Mouse (Mus musculus) adrenal gland, postnatal 36 days (tissue): ENCODE results near the gene Lamtor3. TPM values are rescaled to one million over a fixed set of nuclear protein-coding genes. Genes with fewer than 3 reads are reported as not detected.
A peak's percentile ranks its signal among the peaks of the same experiment; 100 is the strongest.
"Not testable (repeated sequence)": the region's sequence is repeated elsewhere in the genome, so short reads cannot be mapped to it uniquely, and the experiment has no call there.

Experiments used
- DNase-seq, 2 experiments: peaks; one replicate each; pipeline ENCODE4 v3.0.0; 2021; ENCODE audit warnings: mixed read lengths in 1 of 2
- total RNA-seq, 2 experiments: library from RNA; stranded (reverse); gene quantifications; 2 replicates each; pipeline ENCODE4 v1.2.3; 2021

Gene Lamtor3
- total RNA-seq, 2 experiments from 2014 or later, result 74.6 to 80.6 TPM

DNA sequence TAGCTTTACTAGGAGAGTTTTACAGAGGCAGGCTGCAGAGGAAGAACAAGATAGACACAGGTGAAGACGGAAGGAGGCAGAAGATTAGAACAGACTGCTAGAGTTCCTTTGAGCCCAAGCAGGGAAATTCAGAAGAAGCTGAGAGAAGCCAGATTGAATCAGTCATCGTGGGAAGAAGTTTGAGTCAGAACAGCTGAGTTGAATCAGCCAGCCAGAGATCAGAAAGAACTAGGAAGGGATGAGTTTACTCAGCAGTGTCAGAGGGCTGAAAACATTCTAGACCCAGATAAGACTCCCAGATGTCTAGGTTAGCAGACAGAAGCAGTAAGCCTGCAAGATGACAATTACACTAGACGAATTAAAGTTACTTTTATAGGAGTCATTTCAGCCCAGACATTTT lies 15.7 kb downstream of the Lamtor3 start:
- no peak for DNase-seq

DNA sequence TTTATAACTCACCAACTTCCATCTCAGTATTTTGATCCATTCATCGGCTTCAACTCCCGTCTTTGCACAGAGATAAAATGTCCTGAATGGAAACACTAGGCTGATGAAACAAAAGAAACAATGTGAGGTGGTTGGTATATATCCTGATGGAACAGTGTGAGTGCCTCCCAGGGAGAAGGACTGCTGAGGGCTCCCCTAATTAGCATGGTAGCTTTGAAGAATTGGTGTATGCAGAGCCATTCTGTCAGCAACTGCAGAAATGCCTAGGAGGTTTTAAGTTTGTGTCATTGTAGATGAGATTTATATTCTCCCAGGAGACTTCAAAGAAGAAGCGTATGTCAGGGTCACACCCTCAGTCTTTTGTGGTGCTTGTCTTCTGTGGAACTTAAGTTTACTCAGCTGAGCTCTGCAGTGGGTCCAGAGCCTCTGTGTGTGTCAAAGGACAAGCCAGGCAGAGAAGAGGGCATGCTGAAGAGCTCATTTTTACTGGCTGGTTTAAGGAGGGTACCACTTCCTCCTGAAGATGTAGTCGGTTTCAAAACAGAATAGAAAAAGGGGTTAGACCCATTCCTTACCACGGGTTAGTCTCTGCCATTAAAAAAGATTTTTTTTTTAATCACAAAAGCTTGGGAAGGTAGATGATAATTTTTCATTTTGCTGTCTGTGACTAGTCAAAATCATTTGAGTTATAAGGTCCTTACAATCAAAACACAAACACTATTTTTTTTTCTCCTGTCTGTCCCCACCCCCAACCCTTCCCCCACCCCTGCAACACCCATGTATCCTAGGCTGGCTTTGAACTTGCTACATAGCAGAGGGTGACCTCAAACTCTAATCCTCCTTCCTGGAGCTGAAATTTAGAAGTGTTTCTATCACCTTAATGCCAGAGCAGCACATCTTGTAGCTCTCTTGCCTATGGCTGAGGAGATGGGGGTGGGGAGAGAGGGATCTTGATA lies 17.5 kb downstream of the Lamtor3 start:
- DNase-seq, result no peak

DNA sequence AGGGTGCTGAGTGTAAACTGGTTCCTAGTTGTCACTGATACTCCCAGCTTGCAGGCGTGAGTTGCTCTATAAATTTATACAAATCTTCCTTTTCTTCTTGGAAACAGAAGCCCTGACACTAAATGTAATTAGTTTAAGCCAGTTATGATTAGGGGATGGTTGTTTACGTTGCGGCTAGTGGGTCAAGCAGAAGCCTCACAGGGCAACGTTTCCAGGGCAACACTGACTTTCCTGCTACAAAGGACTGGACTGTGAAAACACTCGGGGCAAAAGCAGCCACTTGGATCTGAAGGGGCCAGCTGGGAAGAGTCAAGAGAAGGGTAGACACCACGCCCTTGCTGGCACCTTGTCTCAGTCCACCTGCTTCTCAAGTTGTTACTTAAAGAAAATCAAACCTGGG lies 18.2 kb downstream of the Lamtor3 start:
- no peak for DNase-seq

DNA sequence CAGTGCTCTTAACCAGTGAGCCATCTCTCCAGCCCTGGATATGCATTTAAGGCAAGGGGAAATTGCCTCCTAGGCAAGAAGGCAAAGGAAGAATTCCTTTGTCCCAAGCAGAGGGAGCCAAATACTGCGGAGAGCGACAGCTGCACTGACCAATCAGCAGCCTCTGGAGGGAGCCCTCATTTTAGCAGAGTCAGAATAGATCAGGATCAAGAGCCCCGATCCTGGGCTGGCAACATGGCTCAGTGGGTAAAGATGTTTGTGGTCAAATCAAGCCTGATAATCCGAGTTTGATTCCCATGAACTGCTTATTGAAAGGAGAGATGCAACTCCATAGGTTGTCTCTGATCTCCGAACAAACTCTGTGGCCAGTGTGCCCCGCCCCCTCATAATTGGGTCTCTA lies 20.3 kb downstream of the Lamtor3 start:
- peak; percentile 70 to 83 for DNase-seq

DNA sequence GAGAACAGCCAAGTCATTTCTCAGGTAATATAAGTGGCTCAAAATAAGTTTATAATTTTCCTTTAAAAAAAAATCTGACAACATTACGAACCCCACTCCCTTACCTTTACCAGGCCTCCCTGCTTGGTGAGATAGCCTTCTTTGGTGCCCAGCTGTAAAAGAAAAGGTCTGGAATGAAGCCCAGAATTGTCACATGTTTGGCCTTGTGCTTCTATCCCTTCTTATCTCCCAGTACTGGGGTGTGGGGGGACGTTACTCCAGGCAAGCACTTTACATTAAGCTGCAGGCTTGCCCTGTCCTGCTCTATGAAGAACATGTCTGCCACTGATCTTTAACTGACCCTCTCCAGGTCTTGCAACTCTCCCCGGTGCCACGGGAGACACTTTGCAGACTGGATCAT lies 22.5 kb downstream of the Lamtor3 start:
- DNase-seq, result peak; percentile 64 to 72

DNA sequence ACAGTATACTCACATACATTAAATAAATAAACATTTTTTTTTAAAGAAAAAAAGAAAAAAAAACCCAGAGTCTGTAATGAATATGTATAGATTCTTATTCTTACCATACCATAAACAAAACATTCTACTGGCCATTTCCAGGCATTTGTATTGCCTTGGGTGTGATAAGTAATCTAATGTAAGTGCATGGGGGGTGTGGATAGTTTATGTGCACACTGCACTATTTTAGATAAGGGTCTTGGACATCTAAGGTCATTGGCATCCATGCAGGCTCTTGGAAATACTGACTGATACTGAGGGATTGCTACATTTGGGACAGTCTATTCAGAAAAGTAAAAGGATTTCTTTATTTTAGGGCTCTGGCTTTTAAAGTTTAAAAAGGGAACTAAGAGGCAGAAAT lies 23.2 kb downstream of the Lamtor3 start:
- DNase-seq, result no peak

DNA sequence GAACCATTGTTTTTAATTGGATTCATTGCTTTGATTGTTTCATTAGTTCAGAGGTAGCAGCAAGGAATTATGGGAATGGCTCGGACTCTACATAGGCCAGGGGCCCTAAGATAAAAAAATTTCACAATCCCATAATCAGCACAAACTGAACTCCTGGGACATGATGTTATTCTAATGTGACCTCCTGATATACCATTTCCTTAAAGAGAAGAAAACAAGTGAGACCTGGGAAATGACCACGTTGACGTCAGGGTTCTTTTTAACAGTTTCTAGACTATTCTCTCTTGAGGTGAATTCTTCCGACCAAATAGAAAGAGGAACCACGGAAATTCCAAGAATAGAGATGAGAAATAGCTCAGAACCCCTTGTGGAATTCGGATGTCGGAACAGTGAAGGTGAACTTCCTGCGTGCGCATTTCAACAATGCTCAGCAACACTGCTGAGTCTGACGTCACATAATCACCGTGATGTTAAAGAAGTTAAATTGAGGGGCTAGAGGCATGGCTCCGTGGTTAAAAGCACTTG lies 23.9 kb downstream of the Lamtor3 start:
- no peak for DNase-seq

DNA sequence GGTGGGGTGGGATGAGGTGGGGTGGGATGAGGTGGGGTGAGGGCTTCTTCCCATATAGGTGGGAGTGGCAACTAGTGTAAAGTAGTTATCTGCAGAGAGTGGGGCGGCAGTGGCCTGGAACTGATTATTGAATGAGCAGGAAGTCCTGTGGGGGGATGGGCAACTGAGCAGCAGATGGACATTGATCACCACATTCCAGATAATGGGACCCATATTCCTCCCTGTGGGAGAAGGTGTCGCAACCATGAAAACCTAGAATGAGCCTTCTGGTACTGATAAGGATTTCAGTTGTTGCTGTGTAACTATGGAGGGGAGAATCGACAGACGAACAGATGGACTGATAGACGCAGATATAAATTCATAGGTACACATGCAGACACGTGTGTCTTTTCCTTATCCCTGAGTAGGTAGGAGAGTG lies 25.4 kb downstream of the Lamtor3 start:
- no peak for DNase-seq

DNA sequence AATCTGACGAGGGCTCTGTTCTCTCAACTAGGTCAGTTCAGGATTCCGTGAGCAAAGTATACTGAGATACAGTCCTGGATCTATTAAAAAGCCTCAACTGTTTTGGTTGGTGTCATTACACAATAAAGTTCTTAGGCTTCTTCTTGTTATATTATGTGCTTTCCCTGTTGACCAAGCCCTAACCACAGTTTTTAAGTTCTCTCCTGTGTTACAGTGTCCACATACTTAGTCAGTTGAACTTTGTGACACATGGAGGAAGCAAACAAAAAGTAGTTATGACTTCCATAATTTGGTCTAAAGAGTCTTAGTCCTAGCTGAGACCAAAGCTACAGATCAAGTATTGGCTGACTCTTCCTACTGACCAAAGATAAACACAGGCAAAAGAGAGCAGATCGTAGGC lies 28.5 kb downstream of the Lamtor3 start:
- no peak for DNase-seq

DNA sequence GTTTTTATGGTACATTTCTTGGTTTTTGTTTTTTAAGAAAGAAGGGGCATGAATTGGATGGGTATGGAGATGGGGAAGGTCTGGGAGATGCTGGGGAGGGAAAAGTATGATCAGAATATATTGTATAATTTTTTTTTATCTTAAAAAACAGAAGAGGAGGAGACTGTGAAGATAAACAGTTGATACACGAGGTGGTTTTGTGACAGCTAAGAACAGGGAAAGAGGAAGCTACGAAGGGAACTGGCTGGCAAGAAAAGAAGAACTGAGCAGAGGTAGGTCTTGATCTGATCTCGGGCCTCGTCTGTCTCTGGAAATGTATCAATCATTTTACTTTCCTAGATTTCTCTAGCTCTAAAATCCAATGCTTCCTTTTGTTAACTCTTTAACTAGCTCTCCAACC lies 29.2 kb downstream of the Lamtor3 start:
- DNase-seq, result no peak

DNA sequence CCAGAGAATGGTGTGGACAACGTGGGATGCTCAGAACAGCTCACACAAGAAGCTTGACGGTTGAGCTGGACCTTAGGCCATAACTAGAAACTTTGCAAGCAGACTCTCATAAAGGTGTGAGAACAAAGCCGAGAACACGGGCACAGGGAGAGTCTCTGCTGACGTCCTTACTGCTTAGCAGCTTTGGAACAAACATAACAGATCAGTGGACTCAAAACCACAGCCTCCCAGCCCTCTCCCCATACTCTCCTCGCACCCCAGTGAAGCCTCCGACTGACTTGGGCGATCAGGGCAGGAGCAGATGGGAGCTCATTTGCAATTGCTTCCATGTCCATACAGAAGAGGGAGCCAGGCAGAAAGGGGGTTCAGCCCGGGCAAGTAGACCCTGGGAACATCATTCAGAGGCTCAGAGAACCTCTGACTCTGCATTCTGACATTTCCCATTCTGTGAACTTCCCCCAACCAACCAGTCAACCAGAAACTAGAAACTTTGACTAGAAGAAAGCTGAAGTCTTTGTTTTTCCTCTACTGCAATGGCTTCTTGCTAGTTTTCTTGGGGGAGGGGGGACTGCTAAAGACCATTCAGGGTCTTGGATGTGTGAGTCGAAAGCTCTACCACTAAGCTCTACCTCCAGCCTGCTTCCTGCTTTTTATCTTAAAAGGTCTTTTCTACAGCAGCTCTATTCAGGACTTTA lies 32.0 kb downstream of the Lamtor3 start:
- no peak for DNase-seq

DNA sequence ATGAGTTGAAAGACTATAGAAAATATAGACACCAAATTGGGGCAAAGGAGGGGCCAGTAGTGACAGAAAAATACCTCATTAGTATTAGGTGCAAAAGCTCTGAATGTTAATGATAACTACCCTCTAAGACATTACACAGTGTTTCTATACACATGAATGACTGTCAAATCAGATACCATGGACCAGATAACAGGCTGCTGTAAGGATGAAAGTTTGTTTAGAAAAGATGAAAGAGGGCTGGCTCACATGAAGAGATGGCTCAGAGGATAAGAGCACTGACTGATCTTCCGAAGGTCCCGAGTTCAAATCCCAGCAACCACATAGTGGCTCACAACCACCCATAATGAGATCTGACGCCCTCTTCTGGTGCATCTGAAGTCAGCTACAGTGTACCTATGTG lies 33.0 kb downstream of the Lamtor3 start:
- DNase-seq, result not testable (repeated sequence)

DNA sequence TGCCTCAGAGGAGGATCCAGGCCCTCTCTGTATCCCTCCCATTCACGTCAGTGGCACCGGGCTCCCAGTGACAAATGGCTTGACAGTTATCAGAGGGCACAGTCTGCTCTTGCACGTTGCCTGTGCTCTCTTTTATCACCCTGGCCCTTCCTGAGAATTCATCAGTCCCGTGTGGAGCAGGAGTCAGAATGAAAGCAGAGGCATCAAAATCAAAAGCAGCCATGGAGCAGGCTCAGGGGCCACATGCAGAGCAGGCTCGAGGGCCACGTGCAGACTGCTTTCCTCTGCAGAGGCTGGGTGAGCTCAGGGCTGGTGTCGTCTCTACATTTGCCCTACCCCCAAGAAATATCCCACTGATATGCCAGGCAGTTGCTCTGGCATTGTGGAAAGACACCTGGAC lies 33.5 kb downstream of the Lamtor3 start:
- peak in 1 of 2 experiments; percentile 28 for DNase-seq

DNA sequence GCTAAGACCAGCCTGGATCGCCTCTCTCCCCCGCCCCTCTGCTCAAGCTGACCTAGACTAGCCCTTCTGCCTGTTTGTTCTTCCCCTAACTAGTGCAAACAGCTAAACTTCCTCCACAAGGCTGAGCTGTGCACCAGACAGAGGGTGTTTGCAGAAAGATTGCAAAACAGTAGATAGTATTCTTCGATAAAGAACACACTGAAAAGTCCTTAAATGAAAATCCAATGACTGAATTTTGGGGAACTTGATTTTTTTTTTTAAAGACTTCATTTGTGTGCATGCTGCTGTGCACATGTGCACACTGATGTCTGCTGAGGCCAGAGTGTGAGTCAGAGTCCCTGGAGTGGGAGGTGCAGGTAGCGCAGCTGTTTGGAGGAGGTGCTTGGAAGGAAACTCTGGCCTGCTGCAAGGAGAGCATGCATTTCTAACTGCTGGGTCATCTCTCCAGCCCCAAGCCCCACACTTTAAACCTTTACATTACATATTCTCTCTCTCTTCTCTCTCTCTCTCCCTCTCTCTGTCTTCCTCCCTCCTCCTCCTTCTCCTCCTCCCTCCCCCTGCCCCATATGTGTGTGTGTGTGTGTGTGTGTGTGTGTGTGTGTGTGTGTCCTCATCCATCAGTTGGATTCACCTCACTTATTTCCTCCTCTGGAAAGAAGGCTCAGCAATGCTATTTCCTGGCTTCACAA lies 34.1 kb downstream of the Lamtor3 start:
- peak; percentile 67 to 73 for DNase-seq

DNA sequence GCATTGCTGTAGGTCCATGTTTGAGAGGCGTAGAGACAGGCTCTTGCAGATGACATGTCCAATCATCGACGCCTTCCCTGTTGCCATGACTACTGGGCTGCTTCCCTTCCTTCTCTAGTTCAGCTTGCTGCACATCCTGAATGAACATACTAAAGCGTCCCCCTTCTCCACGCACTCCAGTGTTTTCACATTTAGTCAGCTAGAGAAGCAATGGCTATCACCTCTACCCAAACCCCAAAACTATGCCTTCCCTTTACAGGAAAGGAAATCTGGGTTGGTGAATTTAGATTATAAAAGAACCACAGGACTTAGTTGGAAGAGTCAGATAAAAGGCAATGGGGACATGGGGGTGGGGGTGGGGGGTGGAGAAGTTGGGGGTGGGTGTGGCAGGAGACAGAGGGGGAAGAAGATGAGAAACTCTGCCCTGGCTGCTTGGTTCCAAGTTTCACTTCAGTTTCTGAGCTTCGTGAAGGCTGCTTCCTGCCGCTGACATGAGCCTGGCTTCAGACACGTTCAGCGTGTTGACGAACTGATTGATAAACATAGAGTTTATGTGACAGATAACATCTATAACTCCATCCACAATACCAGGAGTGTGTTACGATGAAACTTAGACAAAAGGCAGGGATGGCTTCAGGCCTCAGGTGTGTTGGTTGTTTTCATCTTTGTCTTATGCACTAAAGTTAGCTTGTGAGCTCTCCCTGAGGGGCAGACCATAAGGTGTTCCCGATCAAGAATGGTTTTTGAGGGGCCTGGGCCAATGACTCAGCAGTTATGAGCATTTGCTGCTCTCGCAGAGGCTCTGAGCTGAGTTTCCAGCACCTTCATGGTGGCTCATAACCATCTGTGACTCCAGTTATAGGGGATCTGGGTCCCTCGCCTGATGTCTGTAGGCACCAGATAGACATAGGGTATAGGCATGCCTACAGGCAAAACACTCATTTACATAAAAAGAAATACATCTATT lies 34.9 kb downstream of the Lamtor3 start:
- DNase-seq, result peak; percentile 31 to 35

DNA sequence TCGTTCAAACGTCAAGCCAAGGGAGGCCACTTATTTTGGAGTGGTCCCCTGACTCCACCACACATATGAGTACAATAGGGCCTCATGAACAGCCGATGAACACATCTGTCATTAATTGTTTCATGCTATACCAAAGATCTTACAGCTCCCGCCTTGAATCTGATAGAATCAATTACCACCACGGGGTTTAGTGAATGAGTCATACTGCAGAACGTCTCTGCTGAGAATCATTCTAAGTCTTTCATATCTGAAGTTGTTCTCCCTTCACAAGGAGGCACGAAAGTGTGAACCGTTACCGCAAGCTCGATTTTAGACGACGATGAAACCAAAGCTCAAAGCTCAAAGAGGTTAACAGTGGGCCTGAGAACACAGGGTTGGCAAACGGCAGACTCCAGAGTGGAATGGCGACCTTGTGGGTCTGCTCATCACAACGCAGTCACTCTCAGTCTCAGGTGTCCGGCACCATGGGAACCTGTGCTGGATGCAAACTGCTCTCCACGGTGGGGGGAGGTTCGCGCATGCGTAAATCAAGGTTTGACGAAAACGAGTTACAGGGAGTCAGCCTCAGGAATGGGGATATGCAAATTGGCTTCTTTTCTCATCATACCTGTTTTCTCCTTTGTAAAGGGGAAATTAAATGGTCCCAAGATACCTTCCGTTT lies 36.1 kb downstream of the Lamtor3 start:
- no peak for DNase-seq

DNA sequence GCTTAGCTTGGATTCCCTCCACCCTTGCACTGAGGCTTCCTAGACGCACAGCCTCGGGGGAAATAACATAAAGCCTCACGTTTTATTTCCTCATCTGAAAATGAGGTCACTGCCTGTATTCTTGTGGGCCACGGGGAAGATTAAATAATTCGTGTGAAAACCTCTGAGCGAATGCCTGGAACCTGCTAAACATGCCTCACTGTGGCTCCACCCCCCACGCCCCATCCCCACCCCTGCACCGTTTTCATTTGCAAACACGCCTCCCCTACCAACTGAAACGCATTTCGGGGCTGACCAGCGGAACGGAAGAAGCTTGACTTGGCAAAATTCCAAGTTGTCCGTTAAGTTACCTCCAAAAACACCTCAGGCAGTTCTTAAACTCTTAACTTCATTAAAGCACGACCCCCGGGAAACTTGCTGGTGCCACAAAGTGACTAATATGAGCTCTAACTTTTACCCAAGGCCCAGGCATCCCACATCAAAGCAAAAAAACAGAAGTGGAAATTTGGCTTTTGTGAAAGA lies 37.3 kb downstream of the Lamtor3 start:
- peak in 1 of 2 experiments; percentile 28 for DNase-seq

DNA sequence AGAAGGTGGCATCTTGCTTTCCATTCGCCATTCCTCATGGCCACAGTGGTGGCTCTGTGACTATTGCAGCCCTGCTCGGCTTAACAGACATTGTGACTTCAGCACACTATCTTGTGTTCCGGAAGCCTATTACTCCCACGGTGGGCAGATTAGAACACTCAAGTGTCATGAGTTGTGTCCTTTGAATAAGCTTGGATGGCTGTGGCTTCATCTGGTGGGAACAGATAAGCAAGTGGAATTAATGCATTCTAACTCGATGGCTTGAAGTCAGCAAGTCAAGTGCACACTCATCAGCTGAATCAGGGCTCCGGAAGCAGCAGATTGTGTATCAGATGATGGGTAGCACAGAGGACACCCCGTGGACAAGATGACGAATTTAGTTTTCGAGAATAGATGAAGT lies 39.6 kb downstream of the Lamtor3 start:
- no peak for DNase-seq

DNA sequence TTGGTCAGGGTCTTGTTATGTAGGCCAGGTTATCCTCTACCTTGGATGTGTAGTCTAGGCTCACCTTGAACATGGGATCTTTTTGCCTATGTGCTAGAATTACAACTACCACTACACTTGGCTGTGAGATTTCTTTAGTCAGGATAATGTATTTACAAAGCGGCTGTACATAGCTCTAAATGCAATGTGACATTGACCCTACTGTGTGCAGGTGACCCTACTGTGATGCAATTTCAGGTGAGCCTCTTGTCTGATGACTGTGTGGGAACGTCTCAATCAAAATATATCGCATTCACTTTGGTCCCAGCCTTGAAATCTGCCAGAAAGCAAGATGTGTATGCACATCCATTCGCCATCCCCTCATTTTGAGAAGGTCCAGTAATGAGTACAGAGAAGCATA lies 40.0 kb downstream of the Lamtor3 start:
- no peak for DNase-seq

DNA sequence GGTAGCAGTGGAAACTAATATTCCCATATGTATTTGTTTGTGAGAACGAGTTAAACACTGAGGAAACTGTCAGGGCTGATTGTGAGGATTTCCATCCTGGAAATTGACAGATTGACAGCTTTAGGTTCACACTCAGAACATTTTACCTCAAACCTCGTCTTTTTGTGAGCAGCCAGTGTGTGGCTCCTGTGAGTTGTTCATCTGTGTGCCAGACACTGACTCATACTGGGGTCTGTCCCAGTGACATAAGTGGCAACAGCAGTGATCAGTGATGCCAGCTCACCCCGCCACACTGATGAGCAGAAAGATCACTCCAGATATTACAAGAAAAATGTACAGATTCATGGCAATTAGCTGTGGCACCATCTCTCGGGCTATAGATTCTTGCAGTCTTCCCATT lies 41.1 kb downstream of the Lamtor3 start:
- DNase-seq, result peak; percentile 18 to 31
